Mouse (Mus musculus): ENCODE data around the gene 4930452B06Rik. TPM values are rescaled to one million over a fixed set of nuclear protein-coding genes. Genes with fewer than 3 reads are reported as not detected.
"Not testable (repeated sequence)": the region's sequence is repeated elsewhere in the genome, so short reads cannot be mapped to it uniquely, and the experiment has no call there.

The 4930452B06Rik gene
- polyA plus RNA-seq, 1 experiment from 2014 or later = 12.4 TPM

DNA sequence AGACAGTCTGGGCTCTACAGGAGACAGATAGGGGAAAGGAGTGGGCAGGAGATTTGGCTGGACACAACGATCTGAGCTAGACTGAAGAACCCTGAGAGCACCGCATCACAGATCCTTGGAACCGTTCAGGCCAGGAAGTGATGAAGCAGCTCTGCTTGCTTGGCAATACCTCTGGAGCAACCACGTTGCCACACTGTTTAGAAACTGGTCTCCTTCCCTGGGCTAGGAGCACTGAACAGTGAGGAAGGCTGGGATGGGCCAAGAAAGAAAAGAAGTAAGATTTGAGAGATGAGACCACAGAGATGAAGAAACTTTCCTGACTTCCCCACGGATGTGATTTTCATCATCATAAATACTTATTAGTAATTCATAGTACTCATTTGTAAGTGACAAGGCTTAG, 45.5 kb downstream of the 4930452B06Rik start:
- Histone ChIP-seq H3K9me3 (replicated peaks) (no peaks in the 10 kb centered on the region), H3K4me1 (no peaks in the 10 kb centered on the region), H3K4me2 (replicated peaks) (no peak overlapping the region), H3K9ac (no peak overlapping the region), H3K27ac (replicated peaks) (no peak overlapping the region), H3K4me3 (replicated peaks) (no peak overlapping the region), H3K27me3 (no peaks in the 10 kb centered on the region), H3K36me3 (no peaks in the 10 kb centered on the region)
- no peak for ATAC-seq (ENCODE audit: insufficient number of reproducible peaks, low FRiP score, low TSS enrichment, low read depth)
- WGBS = 88% methylated on average over 5 of the region's 5 CpGs

DNA sequence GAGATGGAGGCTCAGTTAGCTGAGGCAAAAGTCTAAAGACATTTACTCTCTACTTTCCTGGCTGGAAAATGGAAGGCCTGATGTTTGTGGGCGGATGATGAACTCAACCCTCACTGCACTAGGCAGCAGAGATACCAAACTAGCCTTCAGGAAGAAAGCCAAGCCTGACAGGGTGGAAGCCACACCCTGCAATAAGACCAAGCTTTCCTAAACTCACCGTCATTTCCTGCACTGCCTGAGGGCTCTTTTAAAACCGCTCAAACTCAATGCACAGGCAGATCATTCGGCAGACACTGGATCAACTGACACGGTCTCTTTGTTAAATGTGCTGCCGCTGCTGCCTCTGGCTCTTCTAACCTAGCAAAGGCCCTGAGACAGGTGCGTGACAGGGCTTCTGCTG, 50.4 kb downstream of the 4930452B06Rik start:
- WGBS = 30% methylated on average over 7 of the region's 7 CpGs
- Histone ChIP-seq H3K36me3 (no peaks in the 10 kb centered on the region), H3K4me3 (replicated peaks) (no peak overlapping the region), H3K9ac (no peak overlapping the region), H3K4me2 (replicated peaks) (no peak overlapping the region), H3K4me1 (no peaks in the 10 kb centered on the region), H3K27ac (replicated peaks) (no peak overlapping the region), H3K27me3 (no peaks in the 10 kb centered on the region), H3K9me3 (replicated peaks) (no peaks in the 10 kb centered on the region)
- ATAC-seq (ENCODE audit: insufficient number of reproducible peaks, low FRiP score, low TSS enrichment, low read depth) = no peak

DNA sequence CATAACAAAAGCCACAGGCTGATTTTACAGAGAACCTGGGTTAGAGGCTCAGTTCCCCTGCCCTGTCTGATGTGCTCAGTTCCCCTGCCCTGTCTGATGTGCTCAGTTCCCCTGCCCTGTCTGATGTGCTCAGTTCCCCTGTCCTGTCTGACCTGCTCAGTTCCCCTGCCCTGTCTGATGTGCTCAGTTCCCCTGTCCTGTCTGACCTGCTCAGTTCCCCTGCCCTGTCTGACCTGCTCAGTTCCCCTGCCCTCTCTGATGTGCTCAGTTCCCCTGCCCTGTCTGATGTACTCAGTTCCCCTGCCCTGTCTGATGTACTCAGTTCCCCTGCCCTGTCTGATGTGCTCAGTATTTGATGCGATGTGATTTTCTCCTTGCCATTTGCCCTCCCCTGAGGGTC, 51.6 kb downstream of the 4930452B06Rik start:
- not testable (repeated sequence) for H3K9ac ChIP-seq; H3K4me1 ChIP-seq; H3K4me2 ChIP-seq (replicated peaks); H3K4me3 ChIP-seq (replicated peaks); ATAC-seq (ENCODE audit: insufficient number of reproducible peaks, low FRiP score, low TSS enrichment, low read depth); H3K27me3 ChIP-seq; H3K27ac ChIP-seq (replicated peaks); H3K36me3 ChIP-seq; H3K9me3 ChIP-seq (replicated peaks)
- 55% methylated on average over 1 of the region's 1 CpGs for WGBS

DNA sequence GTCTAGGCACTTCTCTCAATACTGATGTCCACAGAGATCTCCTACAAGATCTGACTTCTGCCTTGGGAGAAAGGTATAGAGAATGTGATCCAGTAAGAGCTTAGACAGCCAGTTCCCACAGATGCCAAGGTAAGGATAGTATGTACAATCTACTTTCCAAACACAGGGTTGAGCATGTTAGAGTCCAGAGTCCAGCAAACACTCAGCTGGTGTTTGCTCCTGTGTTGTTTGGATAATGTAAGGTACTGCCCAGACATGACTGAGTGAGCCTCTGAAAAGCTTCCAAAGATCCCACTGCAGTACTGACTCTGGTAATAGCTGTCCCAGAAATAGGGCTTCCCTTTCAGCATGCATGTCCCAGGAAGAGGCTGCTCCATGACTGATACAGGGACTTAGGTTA, 54.0 kb downstream of the 4930452B06Rik start:
- Histone ChIP-seq H3K27ac (replicated peaks) (no peak overlapping the region), H3K4me3 (replicated peaks) (no peak overlapping the region), H3K4me2 (replicated peaks) (no peak overlapping the region), H3K36me3 (no peaks in the 10 kb centered on the region), H3K27me3 (no peaks in the 10 kb centered on the region), H3K9me3 (replicated peaks) (no peaks in the 10 kb centered on the region), H3K4me1 (no peaks in the 10 kb centered on the region), H3K9ac (no peak overlapping the region)
- ATAC-seq (ENCODE audit: insufficient number of reproducible peaks, low FRiP score, low TSS enrichment, low read depth) = no peak

DNA sequence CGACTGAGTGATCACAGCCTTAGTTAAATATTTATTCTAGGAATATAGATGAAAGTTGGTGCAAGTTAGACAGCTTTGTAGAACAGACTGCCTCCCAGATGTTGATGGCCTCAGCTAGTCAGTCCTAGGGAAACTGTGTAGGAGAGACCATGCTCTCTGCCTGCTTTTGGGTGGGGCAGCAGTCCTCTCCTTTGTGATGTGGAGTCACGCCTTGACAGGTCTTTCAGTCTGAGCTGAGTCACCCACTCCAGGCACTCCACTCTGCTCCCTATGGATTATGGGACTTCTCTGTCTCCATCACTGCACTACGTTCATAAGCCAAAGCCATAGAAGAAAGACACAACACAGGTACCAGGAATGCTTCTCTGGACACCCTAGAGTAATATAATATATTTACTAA, 55.9 kb downstream of the 4930452B06Rik start:
- ATAC-seq (ENCODE audit: insufficient number of reproducible peaks, low FRiP score, low TSS enrichment, low read depth) = no peak
- Histone ChIP-seq H3K4me1 (no peaks in the 10 kb centered on the region), H3K9ac (no peak overlapping the region), H3K36me3 (no peaks in the 10 kb centered on the region), H3K4me3 (replicated peaks) (no peak overlapping the region), H3K4me2 (replicated peaks) (no peak overlapping the region), H3K27ac (replicated peaks) (no peak overlapping the region), H3K27me3 (no peaks in the 10 kb centered on the region), H3K9me3 (replicated peaks) (no peaks in the 10 kb centered on the region)
- 69% methylated on average over 3 of the region's 3 CpGs for WGBS

DNA sequence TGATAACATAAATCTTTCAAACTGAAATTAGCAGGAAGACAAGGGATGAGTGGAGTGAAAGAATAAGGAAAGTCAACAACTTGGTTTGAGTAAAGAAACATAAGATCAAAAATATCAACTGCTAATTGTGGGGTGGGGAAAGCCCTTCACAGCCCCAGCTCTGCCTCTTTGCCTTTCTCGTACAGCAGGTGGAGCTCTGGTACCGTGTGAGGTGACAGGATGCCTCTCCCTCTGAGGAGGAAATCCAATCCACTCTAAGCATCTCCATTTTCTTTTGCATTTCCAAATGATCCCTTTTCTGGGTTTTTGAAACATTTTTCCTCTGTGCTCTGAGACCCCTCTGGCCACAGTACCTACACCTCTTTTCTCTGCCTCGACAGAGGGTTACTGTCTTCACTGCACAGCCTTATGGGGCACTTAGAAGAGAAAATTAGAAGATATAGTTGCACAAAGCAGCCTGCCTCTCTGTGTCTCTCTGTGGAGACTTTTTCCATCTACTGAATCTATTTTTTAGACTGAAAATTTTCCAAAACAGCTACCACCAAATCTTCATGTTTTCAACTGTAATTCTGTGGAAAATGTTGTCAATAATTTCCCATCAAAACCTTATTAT, 57.4 kb downstream of the 4930452B06Rik start:
- no peak for ATAC-seq (ENCODE audit: insufficient number of reproducible peaks, low FRiP score, low TSS enrichment, low read depth)
- 4% methylated on average over 3 of the region's 3 CpGs for WGBS

DNA sequence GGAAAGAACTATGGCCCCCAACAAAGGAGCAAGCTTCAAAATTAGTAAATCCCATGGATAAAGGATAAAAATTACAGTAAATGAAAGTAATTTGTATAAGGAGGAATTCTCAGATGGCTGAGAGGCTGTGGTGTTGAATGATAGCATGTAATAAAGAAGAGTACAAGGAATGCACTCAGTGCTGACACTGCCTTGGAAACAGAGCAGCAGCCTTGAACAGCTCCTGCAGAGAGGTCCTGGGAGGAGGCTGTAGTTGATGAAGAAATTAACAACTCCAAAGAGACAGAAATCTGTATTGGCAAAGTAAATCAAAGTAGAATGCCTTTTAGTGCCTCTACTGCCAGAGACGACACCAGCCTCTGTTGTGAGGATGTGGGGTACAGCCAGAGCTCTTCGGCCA, 61.1 kb downstream of the 4930452B06Rik start:
- Histone ChIP-seq H3K4me3 (replicated peaks) (no peak overlapping the region), H3K9me3 (replicated peaks) (no peaks in the 10 kb centered on the region), H3K4me2 (replicated peaks) (no peak overlapping the region), H3K9ac (no peak overlapping the region), H3K27me3 (no peaks in the 10 kb centered on the region), H3K27ac (replicated peaks) (no peak overlapping the region), H3K4me1 (no peaks in the 10 kb centered on the region), H3K36me3 (no peaks in the 10 kb centered on the region)
- WGBS = 77% methylated on average over 2 of the region's 2 CpGs
- ATAC-seq (ENCODE audit: insufficient number of reproducible peaks, low FRiP score, low TSS enrichment, low read depth) = no peak

More for the DNA sequence above, 57.4 kb downstream of the 4930452B06Rik start:
- no peaks in the 10 kb centered on the region for H3K27me3 ChIP-seq
- no peak overlapping the region for H3K4me3 ChIP-seq (replicated peaks)
- H3K27ac ChIP-seq (replicated peaks) = no peak overlapping the region
- H3K36me3 ChIP-seq = no peaks in the 10 kb centered on the region
- no peaks in the 10 kb centered on the region for H3K9me3 ChIP-seq (replicated peaks)
- no peak overlapping the region for H3K9ac ChIP-seq
- no peaks in the 10 kb centered on the region for H3K4me1 ChIP-seq
- no peak overlapping the region for H3K4me2 ChIP-seq (replicated peaks)

DNA sequence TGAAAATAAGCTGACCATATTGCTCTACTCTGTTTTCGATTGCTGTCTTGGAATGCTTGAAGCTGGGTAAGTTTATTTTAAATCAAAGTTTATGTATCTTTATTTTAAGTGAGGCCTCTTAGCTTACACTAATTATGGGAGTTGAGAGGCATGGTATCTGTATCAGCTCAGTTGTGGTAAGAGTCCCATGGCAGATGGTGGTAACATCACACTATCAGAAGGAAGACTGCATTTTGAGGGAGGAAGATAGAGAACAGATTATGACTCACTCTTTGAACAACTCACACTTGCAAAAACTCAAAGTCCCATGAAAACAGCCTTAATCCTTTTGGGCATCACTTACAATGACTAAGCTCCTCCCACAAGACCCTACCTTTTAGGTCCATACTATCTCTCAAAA, 81.0 kb downstream of the 4930452B06Rik start:
- Histone ChIP-seq H3K9me3 (replicated peaks) (no peaks in the 10 kb centered on the region), H3K4me3 (replicated peaks) (no peak overlapping the region), H3K36me3 (no peaks in the 10 kb centered on the region), H3K27me3 (no peaks in the 10 kb centered on the region), H3K4me2 (replicated peaks) (no peak overlapping the region), H3K4me1 (no peaks in the 10 kb centered on the region), H3K27ac (replicated peaks) (no peak overlapping the region), H3K9ac (no peak overlapping the region)
- ATAC-seq (ENCODE audit: insufficient number of reproducible peaks, low FRiP score, low TSS enrichment, low read depth) = no peak
- 90% methylated on average over 1 of the region's 1 CpGs for WGBS

DNA sequence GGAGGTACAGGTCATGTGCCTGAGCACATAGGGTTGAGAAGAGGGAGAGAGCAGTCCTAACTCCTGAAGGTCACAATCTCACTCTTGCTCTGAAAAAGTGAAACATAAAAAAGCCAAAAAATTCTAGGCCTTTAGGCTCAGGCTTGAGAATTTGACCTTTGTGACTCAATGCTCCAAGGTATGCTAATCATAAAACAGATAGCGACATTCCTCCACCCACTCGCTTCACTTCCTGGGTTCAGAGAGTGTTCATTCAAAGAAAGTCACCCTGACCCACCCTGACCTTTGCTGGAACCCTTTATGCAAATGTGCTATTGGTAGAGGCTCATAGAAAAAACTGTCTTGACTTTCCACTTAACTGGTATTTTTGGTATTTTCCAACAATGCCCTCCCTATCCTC, 115.0 kb downstream of the 4930452B06Rik start:
- H3K9me3 ChIP-seq (replicated peaks); ATAC-seq (ENCODE audit: insufficient number of reproducible peaks, low FRiP score, low TSS enrichment, low read depth); H3K4me2 ChIP-seq (replicated peaks); H3K4me3 ChIP-seq (replicated peaks); H3K4me1 ChIP-seq; H3K36me3 ChIP-seq; H3K27me3 ChIP-seq; H3K27ac ChIP-seq (replicated peaks); H3K9ac ChIP-seq: not testable (repeated sequence)
- 67% methylated on average over 2 of the region's 2 CpGs for WGBS

DNA sequence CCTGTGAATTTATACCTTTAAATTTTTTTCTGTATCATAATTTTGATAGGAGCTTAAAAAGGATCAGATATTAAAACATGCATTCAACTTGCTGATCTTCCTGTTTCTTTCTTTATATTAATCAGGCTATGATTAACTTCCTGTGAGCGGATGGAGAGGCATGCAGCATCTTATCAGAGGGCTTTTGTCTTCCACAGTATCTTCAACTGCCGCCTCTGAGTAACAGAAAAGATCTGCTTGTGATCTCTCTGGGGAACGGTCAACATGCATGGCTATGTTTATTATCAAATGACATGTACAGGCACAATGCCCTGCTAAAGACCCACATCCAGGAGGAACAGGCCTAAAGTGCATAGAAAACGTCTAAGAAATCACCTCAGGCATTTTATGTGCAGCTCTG, 116.9 kb downstream of the 4930452B06Rik start:
- no peak overlapping the region for H3K4me2 ChIP-seq (replicated peaks)
- H3K27me3 ChIP-seq = no peaks in the 10 kb centered on the region
- no peak for ATAC-seq (ENCODE audit: insufficient number of reproducible peaks, low FRiP score, low TSS enrichment, low read depth)
- H3K36me3 ChIP-seq = no peaks in the 10 kb centered on the region
- H3K4me3 ChIP-seq (replicated peaks) = no peak overlapping the region
- no peak overlapping the region for H3K27ac ChIP-seq (replicated peaks)
- 48% methylated on average over 4 of the region's 4 CpGs for WGBS
- no peaks in the 10 kb centered on the region for H3K9me3 ChIP-seq (replicated peaks)
- no peaks in the 10 kb centered on the region for H3K4me1 ChIP-seq
- H3K9ac ChIP-seq = no peak overlapping the region

DNA sequence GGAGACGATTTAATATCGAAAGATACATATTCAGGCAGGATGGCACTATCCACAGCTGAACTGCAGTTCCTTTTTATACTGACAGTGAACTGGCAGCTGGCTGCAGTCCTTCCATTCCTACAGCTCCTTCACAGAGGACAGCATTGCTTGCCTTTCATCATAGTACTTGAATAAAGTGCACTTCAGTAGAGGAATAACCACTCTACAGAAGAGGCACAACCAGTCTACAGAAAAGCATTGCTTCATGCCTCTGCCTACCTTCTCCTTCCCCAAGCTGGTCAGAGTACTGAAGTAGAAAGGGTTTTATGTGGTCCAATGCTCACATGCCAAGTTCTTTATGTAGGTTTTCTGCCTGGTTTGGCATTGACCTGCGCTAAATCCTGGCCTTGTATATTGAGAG, 130.0 kb downstream of the 4930452B06Rik start:
- Histone ChIP-seq H3K4me1 (peaks cover 4% of the 10 kb centered on the region; the same call in 1 of the 2 replicates), H3K36me3 (no peaks in the 10 kb centered on the region), H3K9ac (no peak overlapping the region), H3K27me3 (no peaks in the 10 kb centered on the region), H3K27ac (replicated peaks) (no peak overlapping the region), H3K4me3 (replicated peaks) (no peak overlapping the region), H3K4me2 (replicated peaks) (no peak overlapping the region), H3K9me3 (replicated peaks) (no peaks in the 10 kb centered on the region)
- WGBS = 88% methylated on average over 3 of the region's 3 CpGs
- ATAC-seq (ENCODE audit: insufficient number of reproducible peaks, low FRiP score, low TSS enrichment, low read depth) = no peak

DNA sequence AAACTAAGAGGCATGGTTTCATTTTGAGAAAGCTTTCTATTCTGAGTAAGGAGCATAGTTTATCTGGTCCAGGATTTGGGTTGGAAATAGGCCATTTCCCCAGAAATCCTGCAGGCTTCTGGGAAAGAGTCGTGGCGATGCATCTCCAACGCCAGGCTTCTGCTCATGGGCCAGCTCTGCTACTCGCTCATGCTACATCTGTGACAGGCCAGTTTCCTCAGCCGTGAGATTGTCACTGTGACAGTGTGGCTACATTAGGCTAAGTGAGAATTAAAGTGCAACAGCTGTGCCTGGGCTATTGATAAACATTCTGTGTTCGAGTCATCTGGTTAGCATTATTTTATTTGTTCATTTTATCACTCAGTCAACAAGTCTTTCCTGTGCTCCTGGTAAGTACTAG, 140.8 kb downstream of the 4930452B06Rik start:
- Histone ChIP-seq H3K27me3 (no peaks in the 10 kb centered on the region), H3K4me3 (replicated peaks) (no peak overlapping the region), H3K9me3 (replicated peaks) (no peaks in the 10 kb centered on the region), H3K4me2 (replicated peaks) (no peak overlapping the region), H3K9ac (no peak overlapping the region), H3K36me3 (no peaks in the 10 kb centered on the region), H3K4me1 (no peaks in the 10 kb centered on the region), H3K27ac (replicated peaks) (no peak overlapping the region)
- no peak for ATAC-seq (ENCODE audit: insufficient number of reproducible peaks, low FRiP score, low TSS enrichment, low read depth)
- WGBS = 84% methylated on average over 6 of the region's 6 CpGs
